Mouse (Mus musculus): ENCODE measurements at regions not wholly inside any gene's neighbourhood (a gene's known extent, or its start where the extent isn't known, plus 50 kb on each side); places are given as distances from the start of the nearest gene placed in this dataset.

DNA sequence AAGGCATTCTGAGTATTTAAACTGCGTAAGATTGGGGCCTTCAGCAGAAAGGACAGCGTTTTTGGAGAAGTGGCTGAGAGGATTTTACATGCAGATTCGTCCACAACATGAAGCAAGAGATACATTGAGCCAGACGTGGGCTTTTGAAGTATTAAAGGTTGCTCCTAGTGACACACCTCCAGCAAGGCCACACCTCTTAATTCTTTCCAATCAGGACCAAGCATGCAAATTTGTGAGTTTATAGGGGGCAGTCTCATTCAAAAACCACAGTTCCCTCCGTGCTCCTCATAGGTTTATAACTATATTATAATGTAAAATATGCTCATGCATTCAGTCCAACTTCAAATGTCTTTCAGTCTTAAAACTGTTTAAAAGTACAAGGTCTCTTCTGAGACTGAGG lies 509.2 kb downstream of the Pdha2 start:
- Histone ChIP-seq H3K27me3 (replicated peaks) (no peaks in the 10 kb centered on the region), H3K9me3 (no peaks in the 10 kb centered on the region), H3K36me3 (replicated peaks; ENCODE audit: low read length) (no peaks in the 10 kb centered on the region), H3K4me3 (replicated peaks) (no peak overlapping the region), H3K4me1 (0 out of 2 replicates have a peak, but pooled peaks cover 4% of the 10 kb centered on the region)
- TF ChIP-seq GATA1 (IDR thresholded peaks at IDR 0.05; ENCODE audit: borderline replicate concordance, low read length) (no peak), FLI1 (IDR thresholded peaks at IDR 0.05; ENCODE audit: low read length) (no peak)

DNA sequence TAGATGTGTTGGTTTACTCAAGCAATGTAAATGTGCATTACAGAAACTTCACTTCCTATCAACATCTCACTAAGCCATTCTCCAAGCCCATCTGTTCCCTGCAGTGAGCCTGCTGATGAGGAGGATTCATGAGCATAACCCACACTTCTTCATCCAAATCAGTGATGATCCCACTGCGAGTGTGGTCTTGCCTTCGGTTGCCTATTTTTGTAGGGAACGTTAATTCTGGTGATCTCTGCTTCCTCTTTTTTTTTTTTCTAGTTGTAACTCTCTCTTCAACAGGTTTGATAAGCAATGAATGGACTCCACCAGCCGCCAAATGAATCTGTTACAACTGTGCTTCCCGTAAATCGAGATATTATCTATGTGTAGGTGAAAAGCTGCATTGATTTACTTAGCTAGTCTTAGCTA lies 509.9 kb downstream of the Pdha2 start:
- TF ChIP-seq FLI1 (IDR thresholded peaks at IDR 0.05; ENCODE audit: low read length), result no peak
- no peak for TF ChIP-seq GATA1 (IDR thresholded peaks at IDR 0.05; ENCODE audit: borderline replicate concordance, low read length)

DNA sequence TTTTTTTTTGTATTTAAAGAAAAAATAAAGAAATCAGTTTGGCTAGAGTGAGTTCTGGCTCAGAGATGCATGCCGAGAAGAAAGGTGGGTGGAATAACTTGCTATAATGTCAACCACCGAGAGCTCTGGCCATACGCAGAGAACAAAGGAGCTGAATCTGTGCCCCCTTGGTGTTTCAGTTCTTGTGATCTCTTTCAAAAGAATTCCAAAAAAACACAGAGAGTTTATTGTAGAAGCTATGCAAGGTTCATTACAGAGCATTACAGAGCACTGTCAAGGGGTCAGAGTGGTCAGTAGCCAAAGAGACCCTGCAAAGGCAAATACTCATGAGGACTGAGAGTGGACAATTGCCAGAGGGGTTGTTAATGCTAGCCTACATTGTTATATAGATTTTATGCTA lies 514.9 kb downstream of the Pdha2 start:
- H3K4me1 ChIP-seq, result no peaks in the 10 kb centered on the region
- no peaks in the 10 kb centered on the region for H3K36me3 ChIP-seq (replicated peaks; ENCODE audit: low read length)
- H3K4me3 ChIP-seq (replicated peaks), result no peak overlapping the region
- no peaks in the 10 kb centered on the region for H3K27me3 ChIP-seq (replicated peaks)
- no peaks in the 10 kb centered on the region for H3K9me3 ChIP-seq
- no peak for TF ChIP-seq GATA1 (IDR thresholded peaks at IDR 0.05; ENCODE audit: borderline replicate concordance, low read length)
- TF ChIP-seq FLI1 (IDR thresholded peaks at IDR 0.05; ENCODE audit: low read length), result no peak

More for the DNA sequence above, 509.9 kb downstream of the Pdha2 start:
- Histone ChIP-seq H3K36me3 (replicated peaks; ENCODE audit: low read length) (no peaks in the 10 kb centered on the region), H3K4me1 (no peaks in the 10 kb centered on the region), H3K27me3 (replicated peaks) (no peaks in the 10 kb centered on the region), H3K9me3 (no peaks in the 10 kb centered on the region), H3K4me3 (replicated peaks) (no peak overlapping the region)

DNA sequence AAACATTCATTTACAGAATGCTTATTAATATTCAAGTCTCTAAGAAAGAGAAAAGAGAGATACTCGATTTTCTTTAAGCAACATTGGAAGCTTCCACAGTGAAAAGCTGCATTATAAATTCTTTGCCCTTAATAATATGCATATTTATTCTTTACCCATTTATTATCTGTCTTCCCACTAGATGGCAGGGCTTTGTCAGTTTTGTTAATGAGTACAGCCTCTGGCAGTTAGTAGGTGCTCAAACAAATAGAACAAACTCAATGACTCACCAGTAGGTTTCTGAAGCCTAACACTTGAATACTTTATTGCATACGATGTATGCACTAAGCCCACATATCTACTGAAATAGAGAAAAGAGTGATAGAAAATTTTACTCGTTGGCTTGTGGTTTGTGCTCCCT lies 529.4 kb downstream of the Pdha2 start:
- H3K9me3 ChIP-seq, result no peaks in the 10 kb centered on the region
- no peak overlapping the region for H3K4me3 ChIP-seq (replicated peaks)
- no peaks in the 10 kb centered on the region for H3K36me3 ChIP-seq (replicated peaks; ENCODE audit: low read length)
- no peaks in the 10 kb centered on the region for H3K4me1 ChIP-seq
- TF ChIP-seq FLI1 (IDR thresholded peaks at IDR 0.05; ENCODE audit: low read length), result no peak
- TF ChIP-seq GATA1 (IDR thresholded peaks at IDR 0.05; ENCODE audit: borderline replicate concordance, low read length), result no peak
- no peaks in the 10 kb centered on the region for H3K27me3 ChIP-seq (replicated peaks)

DNA sequence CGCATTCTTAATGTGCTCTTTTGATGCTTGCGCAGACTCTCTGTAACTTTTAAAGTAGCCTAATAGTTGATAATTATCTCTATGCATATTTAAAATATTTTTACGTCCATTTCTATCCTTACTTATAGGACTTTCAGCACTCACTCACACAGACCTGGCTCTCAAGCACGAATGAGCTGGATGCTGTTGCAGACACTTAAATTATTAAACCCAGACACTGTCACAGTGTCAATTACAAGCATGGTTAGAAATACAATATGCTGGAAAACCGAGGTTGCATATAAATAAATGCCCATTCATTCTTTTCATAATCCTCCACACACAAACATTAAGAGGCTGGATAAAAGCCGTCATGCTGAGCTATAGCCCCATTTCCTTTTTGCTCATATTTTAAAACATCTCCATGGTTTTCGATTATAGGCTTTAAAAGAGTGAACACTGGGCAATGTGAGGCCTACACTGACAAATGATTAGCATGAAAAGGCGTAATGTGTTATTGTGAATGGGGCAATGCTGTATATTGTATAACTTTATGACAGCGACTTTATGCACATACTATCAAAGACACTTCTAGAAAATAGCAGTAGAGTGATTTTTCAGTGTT lies 566.3 kb downstream of the Pdha2 start:
- Histone ChIP-seq H3K4me3 (replicated peaks) (no peak overlapping the region), H3K36me3 (replicated peaks; ENCODE audit: low read length) (no peaks in the 10 kb centered on the region), H3K9me3 (no peaks in the 10 kb centered on the region), H3K4me1 (no peaks in the 10 kb centered on the region), H3K27me3 (replicated peaks) (no peaks in the 10 kb centered on the region)
- TF ChIP-seq GATA1 (IDR thresholded peaks at IDR 0.05; ENCODE audit: borderline replicate concordance, low read length), result no peak

DNA sequence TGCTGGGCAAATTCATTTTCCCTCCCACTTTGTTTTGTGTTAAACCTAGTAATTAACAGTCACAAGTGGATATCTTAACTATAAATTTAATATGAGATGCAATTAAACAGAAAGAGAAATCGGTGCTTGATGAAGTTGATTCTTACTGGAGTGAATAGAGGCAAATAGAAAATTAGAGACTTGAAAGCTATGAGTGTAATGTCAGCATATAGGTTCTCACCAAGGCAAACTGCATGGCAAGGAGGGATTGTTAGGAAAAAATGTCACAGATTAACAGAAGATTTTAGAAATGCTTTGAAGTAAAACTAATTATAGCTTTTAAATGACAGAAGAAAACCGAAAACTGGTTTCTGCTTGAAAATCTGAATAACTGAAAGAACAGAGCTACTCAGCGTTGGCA lies 592.3 kb downstream of the Pdha2 start:
- no peaks in the 10 kb centered on the region for H3K4me1 ChIP-seq
- no peaks in the 10 kb centered on the region for H3K9me3 ChIP-seq
- no peaks in the 10 kb centered on the region for H3K27me3 ChIP-seq (replicated peaks)
- TF ChIP-seq GATA1 (IDR thresholded peaks at IDR 0.05; ENCODE audit: borderline replicate concordance, low read length) (no peak), FLI1 (IDR thresholded peaks at IDR 0.05; ENCODE audit: low read length) (no peak)
- no peaks in the 10 kb centered on the region for H3K36me3 ChIP-seq (replicated peaks; ENCODE audit: low read length)
- no peak overlapping the region for H3K4me3 ChIP-seq (replicated peaks)
